Mouse (Mus musculus): ENCODE measurements at regions not wholly inside any gene's neighbourhood (a gene's known extent, or its start where the extent isn't known, plus 50 kb on each side); places are given as distances from the start of the nearest gene placed in this dataset.

DNA sequence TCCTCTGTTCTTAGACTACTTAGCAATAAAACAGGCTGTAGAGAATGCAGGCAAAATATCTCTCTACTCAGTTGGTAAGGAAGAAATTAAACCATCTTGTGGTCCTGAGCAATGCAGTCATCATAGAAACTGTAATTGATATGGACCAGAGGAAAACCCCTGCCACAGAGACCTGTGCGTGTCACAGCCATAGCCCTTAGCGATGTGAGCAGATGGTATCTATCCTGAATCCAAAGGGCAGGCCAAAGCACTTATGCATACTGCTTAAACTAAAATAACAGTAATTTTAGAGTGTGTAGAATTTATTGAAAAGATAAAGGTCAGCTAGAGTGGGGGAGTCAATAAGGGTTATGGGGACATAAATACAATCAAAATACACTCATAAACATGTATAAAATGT, 212.0 kb downstream of the Kcnrg start:
- DNase-seq (ENCODE audit: low spot score) = no peak

DNA sequence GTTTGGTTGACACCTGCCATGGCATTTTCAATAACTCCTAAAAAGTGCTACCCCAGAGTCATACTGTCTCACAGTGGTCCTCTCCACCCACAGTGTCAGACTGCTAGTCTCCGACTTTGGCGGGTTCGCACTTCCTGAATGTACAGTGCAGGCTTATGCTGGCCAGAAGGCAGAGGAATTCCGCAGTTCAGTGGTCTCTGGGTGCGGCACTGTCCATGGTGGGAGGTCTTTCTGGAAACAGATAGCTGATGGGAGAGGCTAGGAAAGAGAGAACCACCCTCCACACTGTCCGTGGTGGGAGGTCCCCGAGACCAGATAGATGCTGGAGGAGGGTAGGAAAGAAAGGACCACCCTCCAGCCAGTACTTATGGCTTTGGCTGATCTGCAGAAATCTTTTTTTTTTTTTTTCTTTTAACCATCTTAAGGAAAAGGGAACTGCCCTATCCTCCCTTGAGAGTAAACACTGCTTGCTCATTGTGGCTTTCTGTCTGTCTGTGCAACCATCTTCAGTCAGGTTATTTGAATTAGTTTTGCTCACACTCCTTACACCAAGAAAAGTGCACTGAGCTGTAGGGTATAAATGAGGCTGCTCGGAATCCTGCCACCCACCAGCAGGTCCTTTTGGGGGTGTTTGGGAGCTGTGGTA, 227.2 kb downstream of the Kcnrg start:
- no peak for DNase-seq (ENCODE audit: low spot score)

- DNase-seq (ENCODE audit: low spot score) = no peak
Measured at GRCm38 (mm10) chr14:61835729-61836128, 228.5 kb downstream of the Kcnrg start.

GRCm38 (mm10) chr14:61836231-61836630, 229.0 kb downstream of the Kcnrg start:
- no peak for DNase-seq (ENCODE audit: low spot score)

- DNase-seq (ENCODE audit: low spot score) = no peak
Measured at GRCm38 (mm10) chr14:61836965-61837364, 229.7 kb downstream of the Kcnrg start.

- DNase-seq (ENCODE audit: low spot score) = no peak
Measured at GRCm38 (mm10) chr14:61837851-61838250, 230.6 kb downstream of the Kcnrg start.

GRCm38 (mm10) chr14:61842476-61842875, 235.2 kb downstream of the Kcnrg start:
- DNase-seq (ENCODE audit: low spot score) = no peak

DNA sequence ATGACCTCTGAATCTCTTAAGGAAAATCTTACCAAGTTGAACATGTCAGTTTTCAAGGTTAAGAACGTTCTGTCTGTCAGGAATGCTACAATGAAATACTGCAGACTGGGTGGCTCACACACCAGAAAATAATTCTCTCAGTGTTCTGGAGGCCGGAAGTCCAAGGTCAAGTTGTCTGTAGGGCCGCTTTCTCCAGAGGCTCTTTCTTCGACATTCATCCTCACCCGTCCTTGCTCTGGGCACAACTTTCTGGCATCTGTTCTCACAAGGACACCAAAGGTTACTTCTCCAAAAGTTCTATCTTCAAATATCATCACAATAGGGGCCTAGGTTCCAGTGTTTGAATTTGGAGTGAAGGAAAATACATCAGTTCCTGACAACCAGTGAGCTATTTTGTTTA, 239.2 kb downstream of the Kcnrg start:
- DNase-seq (ENCODE audit: low spot score) = no peak

- DNase-seq (ENCODE audit: low spot score) = no peak
Measured at GRCm38 (mm10) chr14:61850244-61850643, 243.0 kb downstream of the Kcnrg start.

GRCm38 (mm10) chr14:61857616-61858015, 250.4 kb downstream of the Kcnrg start:
- peak; percentile 65 for DNase-seq (ENCODE audit: low spot score)

DNA sequence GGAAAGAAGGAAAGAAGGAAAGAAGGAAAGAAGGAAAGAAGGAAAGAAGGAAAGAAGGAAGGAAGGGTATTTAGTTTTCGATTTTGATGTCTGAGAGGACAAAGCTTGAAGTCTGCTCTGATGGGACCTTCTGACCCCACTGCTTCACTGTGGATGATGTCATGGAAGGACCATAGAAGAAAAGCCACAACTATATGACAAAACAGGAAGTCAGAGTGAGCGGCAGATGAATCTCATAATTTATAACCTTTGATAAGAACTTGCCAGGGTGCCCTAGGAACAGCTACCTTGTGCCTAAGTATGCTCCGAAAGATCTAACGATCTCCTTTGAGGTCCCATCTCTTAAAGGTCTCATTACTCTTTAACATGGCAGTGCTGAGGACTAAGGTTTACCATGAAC, 253.4 kb downstream of the Kcnrg start:
- no peak for DNase-seq (ENCODE audit: low spot score)

DNA sequence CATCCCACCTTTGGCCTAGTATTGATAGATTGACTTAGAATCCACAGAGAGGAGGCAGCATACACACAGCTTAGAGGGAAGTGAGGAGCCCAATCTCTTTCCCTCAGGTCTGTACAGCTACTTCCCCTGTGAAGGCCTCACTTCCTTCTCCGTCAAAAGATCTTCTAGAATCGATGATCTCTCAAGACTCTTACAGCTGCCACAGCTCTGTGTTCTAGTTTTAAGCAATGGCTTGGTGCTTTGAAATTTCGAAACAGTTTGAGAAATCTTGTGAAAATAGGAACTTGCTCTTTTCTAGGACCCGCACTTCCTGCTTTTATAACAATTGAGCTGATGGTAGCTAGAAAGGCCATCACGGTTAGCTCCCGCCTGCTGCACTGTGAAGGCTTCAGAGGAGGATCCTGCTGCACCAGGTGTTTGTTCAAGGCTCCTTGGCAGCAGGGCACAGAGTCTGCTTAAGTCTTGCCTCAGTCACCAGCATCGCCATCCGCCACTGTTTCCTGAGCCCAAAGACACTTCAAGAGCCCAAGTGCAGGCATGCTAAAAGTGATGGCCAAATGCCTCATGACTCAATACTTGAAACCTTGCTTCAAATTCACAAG, 254.2 kb downstream of the Kcnrg start:
- no peak for DNase-seq (ENCODE audit: low spot score)

- no peak for DNase-seq (ENCODE audit: low spot score)
Measured at GRCm38 (mm10) chr14:61862931-61863330, 255.7 kb downstream of the Kcnrg start.

GRCm38 (mm10) chr14:61863475-61863874, 256.2 kb downstream of the Kcnrg start:
- DNase-seq (ENCODE audit: low spot score) = no peak

DNA sequence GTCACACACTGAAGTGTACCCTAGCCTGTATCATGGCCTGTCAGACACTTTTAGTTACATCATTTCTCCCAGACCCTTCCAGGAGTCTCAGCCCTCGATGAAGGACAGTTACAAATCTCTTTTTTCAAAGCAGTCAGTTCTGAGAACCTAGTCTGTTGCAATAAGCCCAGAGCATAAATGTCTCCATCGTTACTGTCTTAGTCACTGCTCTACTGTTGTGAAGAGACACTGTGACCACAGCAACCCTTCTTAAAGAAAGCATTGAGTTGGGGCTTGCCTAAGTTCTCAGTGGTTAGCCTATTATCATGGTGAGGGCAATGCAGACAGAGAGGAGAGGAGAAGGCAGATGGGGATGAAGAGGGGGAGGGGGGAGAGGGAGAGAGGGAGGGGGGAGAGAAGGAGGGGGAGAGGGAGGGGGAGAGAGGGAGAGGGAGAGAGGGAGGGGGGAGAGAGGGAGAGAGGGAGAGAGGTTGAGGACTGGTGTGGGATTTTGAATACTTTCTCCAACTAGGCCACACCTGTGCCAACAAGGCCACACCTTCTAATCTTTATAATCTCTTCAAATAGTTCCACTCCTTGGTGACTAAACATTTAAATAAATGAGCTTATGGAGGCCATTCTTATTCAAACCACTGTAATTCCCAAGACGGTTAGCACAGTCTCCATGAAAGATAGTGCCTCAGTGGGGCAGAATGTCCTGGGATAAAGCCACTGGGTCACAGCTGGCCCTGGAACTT, 259.4 kb downstream of the Kcnrg start:
- no peak for DNase-seq (ENCODE audit: low spot score)

DNA sequence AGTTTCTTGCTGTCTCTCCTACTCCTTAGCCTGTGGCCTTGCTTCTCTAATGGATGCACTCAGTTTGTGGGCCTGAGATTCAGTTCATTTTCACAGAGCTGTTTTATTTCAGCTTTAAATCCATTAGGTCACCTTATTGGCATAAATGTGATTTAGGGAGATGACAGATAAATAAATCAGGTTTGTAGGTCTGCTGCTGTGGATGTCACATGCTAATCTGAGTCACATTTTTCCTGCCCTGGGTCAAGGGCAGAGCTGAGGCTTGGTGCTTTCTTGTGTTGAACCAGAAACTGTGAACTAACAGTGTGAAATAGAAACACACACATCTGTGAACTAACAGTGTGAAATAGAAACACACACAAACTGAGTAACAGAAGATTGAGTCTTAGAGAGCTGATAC, 266.9 kb downstream of the Kcnrg start:
- DNase-seq (ENCODE audit: low spot score) = no peak

DNA sequence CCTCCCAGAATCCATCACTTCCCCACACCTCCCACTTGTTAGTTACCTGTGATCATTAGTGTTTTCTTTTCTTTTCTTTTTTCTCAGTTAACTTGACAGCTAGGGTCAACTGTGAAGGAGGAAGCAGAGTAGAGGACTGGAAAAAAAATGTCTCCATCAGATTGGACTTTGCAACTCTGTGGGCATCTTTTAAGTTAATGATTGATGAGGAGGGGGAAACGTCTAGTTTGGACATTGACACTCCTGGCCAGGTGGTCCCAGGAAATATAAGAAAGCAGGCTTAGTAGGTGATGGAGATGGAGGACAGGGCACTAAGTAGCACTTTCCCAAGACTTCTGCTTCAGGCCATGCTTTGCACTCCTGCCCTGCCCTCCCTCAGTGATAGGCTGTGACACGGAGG, 272.2 kb downstream of the Kcnrg start:
- DNase-seq (ENCODE audit: low spot score) = no peak

DNA sequence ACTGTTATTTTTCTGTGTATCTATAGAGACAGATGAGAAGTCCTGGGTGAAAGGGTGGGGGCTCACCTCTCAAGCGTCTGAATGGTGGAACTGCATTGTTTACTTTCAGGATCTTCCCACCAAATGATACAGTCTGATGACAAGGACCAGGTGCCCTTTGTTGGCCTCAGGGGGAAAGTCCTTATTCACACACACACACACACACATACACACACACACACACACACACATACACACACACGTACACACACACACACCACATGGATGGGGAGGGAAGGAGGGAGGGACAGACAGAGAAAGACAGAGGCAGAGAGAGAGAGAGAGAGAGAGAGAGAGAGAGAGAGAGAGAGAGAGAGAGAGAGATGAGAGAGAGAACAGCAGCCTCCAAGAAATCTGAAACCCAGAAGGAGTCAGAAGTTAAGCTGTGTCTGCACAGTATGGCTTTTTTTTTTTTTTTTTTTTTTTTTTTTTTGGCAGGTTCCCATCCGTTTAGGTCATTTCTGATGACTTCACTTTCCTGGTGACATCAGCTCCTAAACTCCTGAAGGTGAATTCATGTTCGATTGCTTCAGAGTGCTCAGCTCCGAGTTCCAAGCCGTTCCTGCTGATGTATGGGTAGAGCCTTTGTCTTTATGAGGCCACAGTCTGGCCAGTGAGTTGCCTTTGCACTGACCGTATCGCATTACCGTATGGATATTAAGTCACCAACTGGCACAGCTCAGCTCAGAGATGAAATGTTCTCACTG, 273.4 kb downstream of the Kcnrg start:
- no peak for DNase-seq (ENCODE audit: low spot score)

GRCm38 (mm10) chr14:61885241-61886015, 278.2 kb downstream of the Kcnrg start:
- no peak for DNase-seq (ENCODE audit: low spot score)

DNA sequence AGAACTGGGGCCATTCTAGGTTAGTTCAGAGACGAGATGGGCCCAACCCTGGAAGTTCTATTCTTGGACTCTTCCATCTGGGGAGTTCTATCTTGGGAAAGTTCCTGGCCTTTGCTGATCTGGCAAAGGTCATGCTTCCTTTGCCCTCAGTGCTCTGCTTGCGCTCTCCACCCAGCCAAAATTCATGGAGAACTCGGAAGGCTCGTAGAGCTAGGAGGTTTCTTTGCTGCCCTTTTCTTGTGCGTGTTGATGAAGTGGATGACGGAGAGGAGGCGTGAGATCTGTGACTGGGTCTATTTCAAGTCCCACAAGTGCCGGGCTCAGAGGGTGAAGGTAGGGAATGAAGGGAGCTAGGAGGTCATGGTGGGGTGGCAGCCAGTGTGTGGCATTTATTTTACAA, 282.4 kb downstream of the Kcnrg start:
- no peak for DNase-seq (ENCODE audit: low spot score)

GRCm38 (mm10) chr14:61893786-61894185, 286.5 kb downstream of the Kcnrg start:
- no peak for DNase-seq (ENCODE audit: low spot score)

- no peak for DNase-seq (ENCODE audit: low spot score)
Measured at GRCm38 (mm10) chr14:61896879-61897278, 289.6 kb downstream of the Kcnrg start.
